Mouse (Mus musculus) layer of hippocampus, postnatal 25 days (tissue): ENCODE measurements around the gene Tbp. TPM values are rescaled to one million over a fixed set of nuclear protein-coding genes. Genes with fewer than 3 reads are reported as not detected.
A peak's percentile ranks its signal among the peaks of the same experiment; 100 is the strongest.
"Not testable (repeated sequence)": the region's sequence is repeated elsewhere in the genome, so short reads cannot be mapped to it uniquely, and the experiment has no call there.

ENCODE experiments used
- DNase-seq, 2 experiments: peaks; one replicate each; pipeline ENCODE4 v3.0.0; 2022; ENCODE audit warnings: mixed read lengths in 2 of 2, low spot score in 1 of 2; ENCODE audit errors: extremely low spot score in 1 of 2
- total RNA-seq, 2 experiments: library from RNA; stranded (reverse); gene quantifications; 2 replicates each; pipeline ENCODE4 v1.2.3; 2021

The Tbp gene
- total RNA-seq, 2 experiments from 2014 or later: 28.5 to 32.7 TPM

DNA sequence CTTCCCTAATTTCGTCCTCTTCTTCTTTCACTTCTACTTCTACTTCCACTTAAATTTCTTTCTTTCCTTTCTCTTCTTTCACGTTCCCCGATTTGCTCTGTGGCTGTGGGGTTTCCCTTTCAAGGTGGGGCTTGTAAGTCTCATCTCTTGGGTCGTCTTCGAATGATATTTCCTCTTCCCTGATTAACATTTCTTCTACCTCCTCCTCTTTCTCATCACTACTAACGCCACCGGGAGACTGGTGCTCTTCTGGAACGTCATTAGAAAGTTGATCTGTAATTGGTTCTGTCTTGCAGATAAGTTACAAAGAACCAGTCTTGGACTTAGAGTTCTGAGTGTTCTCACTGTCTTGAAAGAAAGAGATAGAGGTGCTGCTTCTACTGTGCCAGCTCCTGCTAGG lies 36.3 kb downstream of the Tbp start:
- DNase-seq: no peak

DNA sequence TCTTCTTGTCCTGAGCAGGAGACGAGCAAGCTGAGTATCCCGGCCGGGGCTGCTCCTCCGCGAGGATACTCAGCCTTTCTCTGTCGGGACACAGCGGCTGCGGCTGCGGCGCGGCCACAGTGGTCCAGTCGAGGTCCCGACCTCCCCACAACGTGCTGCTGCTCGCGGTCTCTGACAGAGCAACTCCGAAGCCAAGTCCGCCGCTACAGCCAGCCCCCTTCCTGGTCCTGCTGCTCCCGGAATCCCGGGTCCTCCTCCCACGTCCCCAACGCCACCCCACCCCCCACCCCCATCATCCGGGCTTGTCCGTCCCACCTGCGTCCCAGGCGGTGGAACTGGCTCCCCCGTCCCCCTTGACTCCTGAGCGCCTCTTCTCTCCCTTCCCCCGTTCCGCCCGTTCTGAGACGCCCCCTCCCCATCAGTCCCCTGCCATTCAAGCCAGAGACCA lies 36.8 kb downstream of the Tbp start:
- no peak for DNase-seq

DNA sequence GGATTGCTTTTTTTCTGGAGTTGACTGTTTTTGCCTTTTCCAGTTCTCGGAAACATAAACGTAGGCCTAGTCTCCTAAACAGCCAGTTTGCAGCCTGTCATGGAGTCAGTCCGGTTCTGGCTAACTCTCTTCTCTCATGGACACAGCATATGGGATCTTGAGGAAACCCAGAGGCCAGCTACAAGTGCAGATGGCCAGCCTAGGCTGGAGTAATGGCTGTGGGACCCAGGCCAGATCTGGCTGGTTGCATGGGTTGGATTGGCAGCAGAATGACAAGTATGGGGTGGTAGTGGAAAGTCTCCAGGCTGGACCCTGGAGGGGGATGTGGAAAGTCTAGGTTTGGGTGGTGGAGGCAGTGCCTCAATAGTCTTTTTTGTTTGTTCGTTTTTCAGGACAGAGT lies 40.6 kb downstream of the Tbp start:
- DNase-seq: no peak

DNA sequence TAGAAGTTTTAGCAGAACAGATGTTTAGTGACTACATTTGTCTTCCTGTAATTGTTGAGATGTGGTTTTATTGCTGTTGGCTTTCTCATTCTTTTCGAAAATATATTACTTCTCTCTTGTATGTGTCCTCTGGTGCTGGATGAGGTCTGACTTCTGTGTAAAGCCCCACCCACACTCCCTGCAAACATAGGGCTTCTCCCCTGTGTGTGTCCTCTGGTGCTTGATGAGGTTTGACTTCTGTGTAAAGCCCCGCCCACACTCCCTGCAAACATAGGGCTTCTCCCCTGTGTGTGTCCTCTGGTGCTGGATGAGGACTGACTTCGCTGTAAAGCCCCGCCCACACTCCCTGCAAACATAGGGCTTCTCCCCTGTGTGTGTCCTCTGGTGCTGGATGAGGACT lies 44.2 kb downstream of the Tbp start:
- not testable (repeated sequence) for DNase-seq

DNA sequence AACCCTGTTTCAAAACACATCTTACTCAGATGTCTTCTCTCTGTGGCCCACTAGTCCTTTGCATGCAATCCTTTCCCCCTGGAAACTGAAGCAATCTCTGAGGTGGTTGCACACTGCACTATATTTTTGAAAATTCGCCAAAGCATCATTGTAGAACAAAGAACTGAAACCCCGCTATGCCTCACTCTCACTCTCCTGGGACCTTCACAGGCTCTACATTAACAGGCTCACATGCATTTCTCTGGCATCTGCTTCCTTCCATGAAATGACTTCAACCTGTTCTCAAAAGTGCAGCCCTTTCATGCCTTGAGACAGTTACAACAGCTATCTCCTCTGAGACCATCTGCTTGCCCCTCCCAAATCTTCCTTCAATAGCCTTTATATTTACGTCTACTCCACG lies 46.8 kb downstream of the Tbp start:
- DNase-seq: no peak

DNA sequence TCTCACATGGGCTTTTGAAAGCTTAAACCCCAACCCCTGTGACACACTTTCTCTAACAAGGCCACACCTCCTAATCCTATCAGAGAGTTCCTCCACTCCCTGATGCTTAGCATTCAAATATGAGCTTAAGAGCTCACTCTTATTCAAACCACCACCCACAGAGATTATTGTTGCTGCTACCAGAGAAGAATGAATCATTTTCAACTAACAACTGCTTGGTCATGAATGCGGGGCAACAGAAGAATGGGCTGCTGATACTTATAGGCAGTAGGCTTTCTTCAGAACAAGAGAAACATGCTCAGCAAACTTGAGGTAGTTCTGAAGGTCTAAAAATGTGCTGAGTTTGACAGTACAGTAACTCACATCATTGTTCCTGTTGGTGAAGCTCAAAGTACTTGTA lies 50.0 kb downstream of the Tbp start:
- DNase-seq: no peak

DNA sequence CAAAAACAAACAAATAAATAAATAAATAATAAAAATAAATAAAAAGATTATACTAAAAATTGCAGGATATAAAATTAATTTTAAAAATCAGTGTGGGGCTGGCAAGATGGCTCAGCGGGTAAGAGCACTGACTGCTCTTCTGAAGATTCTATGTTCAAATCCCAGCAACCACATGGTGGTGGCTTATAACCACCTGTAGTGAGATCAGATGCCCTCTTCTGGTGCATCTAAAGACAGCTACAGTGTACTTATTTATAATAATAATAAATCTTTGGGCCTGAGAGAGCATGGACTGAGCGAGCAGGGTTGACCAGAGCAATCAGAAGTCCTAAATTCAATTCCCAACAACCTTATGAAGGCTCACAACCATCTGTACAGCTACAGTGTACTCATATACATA lies 60.3 kb downstream of the Tbp start:
- DNase-seq: no peak

DNA sequence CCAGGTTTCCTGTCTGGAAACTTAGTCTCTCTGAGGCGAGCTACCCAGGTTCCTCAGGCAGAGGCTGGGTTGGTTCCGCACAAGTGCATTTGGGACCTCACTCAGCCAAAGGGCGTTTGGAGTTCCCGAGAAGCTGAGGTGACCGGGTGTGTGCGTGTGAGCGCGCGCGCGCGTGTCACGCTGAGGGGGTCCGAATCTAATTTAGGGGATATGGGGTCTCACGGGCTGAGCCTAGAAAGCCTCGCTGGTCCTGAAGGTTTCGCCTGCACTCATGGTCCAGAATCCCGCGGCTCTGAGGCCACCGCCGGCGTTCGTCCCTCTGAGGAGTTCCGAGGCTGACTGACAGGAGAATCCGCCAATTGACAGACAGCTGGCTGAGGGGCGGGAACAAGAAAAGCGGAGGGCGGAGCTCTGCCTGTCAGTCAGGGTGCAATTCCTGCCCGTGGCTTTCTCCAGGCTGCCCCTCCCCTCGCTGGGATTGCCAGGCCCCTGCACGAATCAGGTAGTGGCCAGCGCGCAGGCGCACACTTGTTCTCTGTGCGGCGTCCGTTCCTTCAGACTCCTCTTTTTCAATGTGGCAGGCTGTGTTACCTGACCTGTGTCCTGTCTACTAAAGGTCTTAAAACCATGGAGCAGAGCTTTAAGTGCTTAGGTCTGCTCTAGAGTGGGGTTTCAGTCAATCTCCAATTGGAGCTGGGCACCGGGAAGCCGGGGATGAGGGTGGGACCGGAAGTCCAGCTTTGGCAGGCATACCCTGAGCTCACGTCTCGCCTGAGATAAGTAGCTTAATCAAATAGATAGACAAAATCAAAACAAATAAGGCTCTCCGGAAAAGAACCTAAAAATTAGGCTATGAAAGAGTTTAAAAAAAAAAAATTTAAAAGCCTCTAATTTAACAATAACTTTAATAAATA lies 64.6 kb downstream of the Tbp start, which contains the start of gene Prdm9:
Gene Prdm9 (minus strand): TSS at position 341 of the 914 bp plus-strand sequence.
- peak; percentile 100 for DNase-seq

DNA sequence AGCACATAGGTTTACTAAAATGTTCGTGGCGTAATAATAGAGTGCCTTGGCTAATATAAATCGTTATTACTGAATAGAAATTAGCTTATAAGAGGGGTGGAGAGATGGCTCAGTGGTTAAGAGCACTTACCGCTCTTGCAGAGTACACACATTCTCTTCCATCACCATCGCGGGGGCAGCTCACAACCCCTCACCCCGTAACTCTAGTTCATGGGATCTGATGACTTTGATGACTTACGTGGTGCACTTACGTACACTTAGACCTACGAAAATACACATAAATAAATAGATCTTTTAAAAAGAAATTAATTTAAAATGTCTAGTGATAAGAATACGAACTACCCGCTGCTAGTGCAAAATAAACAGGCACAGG lies 65.2 kb downstream of the Tbp start:
- peak in 1 of 2 experiments; percentile 16 for DNase-seq

DNA sequence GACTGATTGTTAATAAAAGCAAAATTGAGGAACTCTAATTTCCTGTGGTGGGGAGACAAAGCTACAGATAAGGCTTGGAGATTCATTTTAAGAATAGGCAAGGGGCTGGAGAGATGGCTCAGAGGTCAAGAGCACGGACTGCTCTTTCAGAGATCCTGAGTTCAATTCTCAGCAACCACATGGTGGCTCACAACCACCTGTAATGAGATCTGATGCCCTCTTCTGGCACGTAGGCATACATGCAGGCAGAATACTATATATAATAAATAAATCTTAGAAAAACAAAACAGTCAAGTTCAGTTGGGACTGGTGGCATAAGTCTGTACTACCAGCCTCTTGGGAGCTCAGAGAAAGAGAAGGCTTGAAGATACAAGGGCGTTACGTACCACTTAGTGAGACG lies 67.2 kb downstream of the Tbp start:
- no peak for DNase-seq

DNA sequence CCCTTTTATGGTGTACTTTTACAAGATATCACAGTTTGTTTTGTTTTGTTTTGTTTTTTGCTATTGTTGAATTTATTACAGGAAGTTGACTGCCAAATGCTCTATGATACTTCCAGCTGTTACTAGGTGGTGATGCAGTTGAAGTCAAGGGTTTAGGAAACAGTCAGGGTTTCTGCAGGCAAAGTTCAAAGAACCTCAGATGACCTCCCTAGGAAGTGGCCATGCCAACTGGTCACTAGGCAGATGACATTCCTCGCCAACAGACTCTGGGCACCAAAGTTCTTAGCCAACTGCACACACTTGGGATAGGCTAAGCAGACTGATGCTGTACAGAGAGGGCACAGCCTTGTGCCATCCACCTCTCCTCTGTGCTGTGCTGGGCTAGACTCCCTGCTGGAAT lies 75.4 kb downstream of the Tbp start:
- no peak for DNase-seq

DNA sequence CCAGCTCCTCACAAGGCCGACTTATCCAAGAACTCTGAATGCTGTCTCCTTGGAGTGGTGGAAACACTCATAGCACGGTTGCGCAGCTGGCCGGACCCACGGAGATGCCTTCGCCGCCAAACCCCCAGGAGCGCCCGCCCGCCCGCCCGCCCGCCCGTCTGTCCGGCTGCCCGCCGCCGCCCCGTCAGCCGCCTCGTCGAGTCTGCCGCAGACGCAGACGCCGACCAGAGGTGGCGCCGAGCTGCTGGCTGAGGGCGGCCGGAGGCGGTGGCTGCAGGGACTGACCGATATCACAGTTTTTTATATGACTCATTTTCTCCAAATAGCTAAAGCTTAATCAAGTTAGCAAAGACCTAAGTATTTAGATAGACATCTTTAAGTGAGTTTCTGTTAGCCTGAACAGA lies 77.6 kb downstream of the Tbp start:
- DNase-seq: no peak

Other genes with a start within 250 kb of the Tbp start
- gene Dll1, start 123.0 kb upstream of the Tbp start, total RNA-seq: 10 to 100 TPM; 11.6 to 12.8 TPM
- 10 to 100 TPM; 42.3 to 45.1 TPM for gene Fam120b, start 103.7 kb upstream of the Tbp start, total RNA-seq
- 100 to 1,000 TPM; 119 to 138 TPM for gene Psmb1, start 137 bp upstream of the Tbp start, total RNA-seq
- gene Pdcd2, start 27.4 kb downstream of the Tbp start, total RNA-seq: 10 to 100 TPM; 19.9 to 20.0 TPM
- gene Prdm9, start 64.5 kb downstream of the Tbp start, total RNA-seq: 1 to 10 TPM; 2.5 to 4.2 TPM
- 10 to 100 TPM; 22.8 to 29.1 TPM for gene Chd1, start 205.1 kb downstream of the Tbp start, total RNA-seq